Mouse (Mus musculus) bone marrow, adult 2 months (tissue): ENCODE measurements around the gene Sfxn2.

Experiments
- CTCF ChIP-seq: fragments of 200-500 bp; IDR thresholded peaks from 2 replicates; pipeline ENCODE4 v1.5.1; 2011; ENCODE audit warnings: low read length, control low read depth; ENCODE audit not compliant: control insufficient read depth, insufficient read depth
- POLR2A ChIP-seq: fragments of 200-500 bp; IDR thresholded peaks from 2 replicates; pipeline ENCODE4 v1.6.1; 2011; ENCODE audit warnings: low read depth, mild to moderate bottlenecking, control low read depth, low read length, borderline replicate concordance; ENCODE audit not compliant: control insufficient read depth

DNA sequence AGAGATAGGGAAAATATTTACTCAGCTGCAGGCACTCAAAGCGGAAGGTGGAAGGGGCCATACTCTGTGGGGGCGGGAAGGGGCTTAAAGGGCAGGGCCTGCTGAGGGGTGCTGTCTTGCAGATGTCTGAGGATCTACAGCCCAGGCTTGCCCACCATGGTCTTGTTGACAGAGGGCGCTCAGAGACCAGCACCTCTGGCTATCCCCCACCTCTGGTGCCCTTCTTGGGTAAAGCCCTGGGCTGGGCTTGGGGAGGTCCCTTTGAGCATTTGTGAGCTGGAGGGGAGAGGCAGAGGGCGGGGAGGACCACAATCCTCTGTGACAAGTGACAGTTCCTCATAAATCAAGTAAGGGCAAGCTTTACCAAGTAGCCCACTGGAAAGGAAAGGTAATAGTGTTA, 40.1 kb upstream of the Sfxn2 start:
- no peak for TF ChIP-seq CTCF
- TF ChIP-seq POLR2A: no peak
